Mouse (Mus musculus): Measurements from ENCODE around the gene Anxa5. TPM values are rescaled to one million over a fixed set of nuclear protein-coding genes. Genes with fewer than 3 reads are reported as not detected.

The Anxa5 gene
- polyA plus RNA-seq, 1 experiment from 2014 or later = 70.3 TPM

DNA sequence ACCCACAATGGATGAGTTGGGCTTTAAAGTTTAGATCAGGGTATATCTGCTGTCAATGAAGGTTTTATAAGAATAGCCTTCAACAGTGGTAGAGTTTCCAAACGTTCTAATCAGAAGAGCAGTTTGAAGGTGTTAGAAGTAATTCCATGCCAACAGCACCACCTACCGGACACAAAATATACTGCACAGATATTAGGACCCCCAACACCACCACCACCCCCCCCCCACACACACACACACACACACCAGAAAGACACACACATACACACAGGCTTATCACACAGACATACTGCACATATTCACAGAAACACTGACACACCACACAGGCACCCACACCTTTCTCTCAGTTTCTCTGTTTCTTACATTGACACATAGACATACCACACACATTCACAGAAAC, 33.3 kb downstream of the Anxa5 start:
- peak; percentile 82 for ATAC-seq (ENCODE audit: low FRiP score, low read depth)
- no peaks in the 10 kb centered on the region for H3K27me3 ChIP-seq
- H3K27ac ChIP-seq (replicated peaks) = no peak overlapping the region

DNA sequence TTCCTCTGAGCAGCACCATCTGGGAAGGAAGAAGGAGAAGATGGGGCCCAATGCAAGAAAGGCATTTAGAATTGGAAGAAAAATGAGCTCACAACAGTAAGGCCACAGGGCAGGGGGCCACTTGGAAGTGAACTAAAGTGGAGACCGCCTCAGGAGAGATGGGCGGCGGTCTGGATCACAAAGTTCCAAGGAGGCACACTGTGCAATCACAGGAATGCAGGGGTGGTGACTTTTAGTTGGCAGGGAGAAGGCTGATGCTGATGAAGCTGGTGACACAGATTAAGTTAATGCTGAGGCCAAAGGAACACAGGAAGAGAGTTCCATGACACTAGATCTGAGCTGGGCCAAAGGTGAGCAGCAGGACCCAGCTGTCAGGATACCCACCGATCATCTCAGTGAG, 35.4 kb downstream of the Anxa5 start:
- H3K9me3 ChIP-seq = no peaks in the 10 kb centered on the region
- H3K36me3 ChIP-seq = no peaks in the 10 kb centered on the region
- H3K4me1 ChIP-seq (replicated peaks) = no peaks in the 10 kb centered on the region
- no peak overlapping the region for H3K9ac ChIP-seq
- H3K4me3 ChIP-seq = no peak overlapping the region
- no peak overlapping the region for H3K27ac ChIP-seq (replicated peaks)
- WGBS = 86% methylated on average over 4 of the region's 4 CpGs
- H3K27me3 ChIP-seq = no peaks in the 10 kb centered on the region
- ATAC-seq (ENCODE audit: low FRiP score, low read depth) = no peak
- no peak overlapping the region for H3K4me2 ChIP-seq

More for the DNA sequence above, 33.3 kb downstream of the Anxa5 start:
- no peak overlapping the region for H3K9ac ChIP-seq
- H3K9me3 ChIP-seq = no peaks in the 10 kb centered on the region
- no peak overlapping the region for H3K4me3 ChIP-seq
- H3K4me1 ChIP-seq (replicated peaks) = no peaks in the 10 kb centered on the region
- H3K36me3 ChIP-seq = no peaks in the 10 kb centered on the region
- no peak overlapping the region for H3K4me2 ChIP-seq
- 2% methylated on average over 2 of the region's 2 CpGs for WGBS

DNA sequence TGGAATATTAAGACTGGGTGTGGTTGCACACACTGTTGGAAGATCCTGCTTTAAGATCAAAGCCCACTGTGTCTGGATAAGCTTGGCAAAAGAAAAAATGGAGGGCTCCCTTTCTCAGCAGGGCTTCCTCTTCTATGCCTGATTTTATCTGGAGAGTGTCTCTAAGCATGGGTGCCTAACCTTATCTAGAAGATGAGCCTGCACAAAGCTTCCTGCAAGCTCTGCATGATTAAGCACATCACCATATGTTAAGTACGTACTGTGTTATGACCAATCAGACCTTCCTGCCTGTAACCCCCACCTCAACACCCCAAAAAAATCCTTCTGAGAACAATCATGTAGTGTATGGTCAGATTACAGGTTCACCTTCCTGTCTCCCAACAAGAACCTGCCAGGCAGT, 45.3 kb downstream of the Anxa5 start:
- no peak for ATAC-seq (ENCODE audit: low FRiP score, low read depth)
- no peaks in the 10 kb centered on the region for H3K27me3 ChIP-seq
- no peaks in the 10 kb centered on the region for H3K4me1 ChIP-seq (replicated peaks)
- no peaks in the 10 kb centered on the region for H3K36me3 ChIP-seq
- no peak overlapping the region for H3K4me2 ChIP-seq
- 90% methylated on average over 1 of the region's 1 CpGs for WGBS
- H3K9ac ChIP-seq = no peak overlapping the region
- no peak overlapping the region for H3K4me3 ChIP-seq
- no peak overlapping the region for H3K27ac ChIP-seq (replicated peaks)
- no peaks in the 10 kb centered on the region for H3K9me3 ChIP-seq

DNA sequence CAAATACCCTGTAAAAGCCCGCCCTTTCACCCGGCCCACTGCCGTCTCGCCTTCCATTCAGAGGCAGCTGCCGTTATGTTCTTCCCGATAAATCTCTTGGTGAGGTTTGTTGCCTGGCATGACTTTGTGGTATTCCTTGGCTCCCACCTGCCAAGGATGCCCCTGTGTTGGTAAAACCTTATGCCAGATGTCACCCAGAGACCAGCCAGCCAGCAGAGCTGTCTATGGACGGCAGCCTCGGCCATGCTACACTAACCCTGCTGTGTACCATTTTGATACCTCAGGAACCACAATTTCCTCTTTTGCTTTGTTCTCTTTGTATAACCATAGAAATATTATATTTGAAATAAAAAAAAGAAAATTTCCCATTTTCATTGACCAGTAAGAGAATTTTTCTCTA, 48.3 kb downstream of the Anxa5 start:
- no peaks in the 10 kb centered on the region for H3K36me3 ChIP-seq
- no peak for ATAC-seq (ENCODE audit: low FRiP score, low read depth)
- no peak overlapping the region for H3K4me3 ChIP-seq
- no peak overlapping the region for H3K27ac ChIP-seq (replicated peaks)
- H3K4me1 ChIP-seq (replicated peaks) = no peaks in the 10 kb centered on the region
- H3K9ac ChIP-seq = no peak overlapping the region
- H3K9me3 ChIP-seq = no peaks in the 10 kb centered on the region
- WGBS = 95% methylated on average over 8 of the region's 8 CpGs
- no peak overlapping the region for H3K4me2 ChIP-seq
- no peaks in the 10 kb centered on the region for H3K27me3 ChIP-seq

DNA sequence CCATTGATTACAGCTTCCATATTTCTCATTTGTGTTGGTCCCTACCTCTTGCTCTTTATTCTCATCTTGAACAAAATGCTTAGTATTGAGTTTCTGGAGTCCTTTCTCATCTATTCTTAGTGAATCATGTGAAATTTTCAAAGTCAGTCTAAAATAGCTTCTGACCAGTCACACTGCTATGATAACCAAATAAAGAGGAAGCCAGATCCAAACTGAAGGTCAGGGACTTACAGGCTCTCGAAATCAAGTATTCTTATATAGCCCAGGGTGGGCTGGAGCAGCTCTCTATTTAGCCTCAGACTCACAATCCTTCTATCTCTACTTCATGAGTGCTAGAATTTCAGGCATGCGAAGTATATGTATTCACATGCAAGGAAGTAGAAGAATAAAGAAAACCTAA, 66.2 kb downstream of the Anxa5 start:
- Histone ChIP-seq H3K9ac (no peak overlapping the region), H3K36me3 (no peaks in the 10 kb centered on the region), H3K27ac (replicated peaks) (no peak overlapping the region), H3K9me3 (no peaks in the 10 kb centered on the region), H3K4me1 (replicated peaks) (no peaks in the 10 kb centered on the region), H3K4me2 (no peak overlapping the region), H3K4me3 (no peak overlapping the region), H3K27me3 (no peaks in the 10 kb centered on the region)
- 87% methylated on average over 2 of the region's 2 CpGs for WGBS
- ATAC-seq (ENCODE audit: low FRiP score, low read depth) = no peak

DNA sequence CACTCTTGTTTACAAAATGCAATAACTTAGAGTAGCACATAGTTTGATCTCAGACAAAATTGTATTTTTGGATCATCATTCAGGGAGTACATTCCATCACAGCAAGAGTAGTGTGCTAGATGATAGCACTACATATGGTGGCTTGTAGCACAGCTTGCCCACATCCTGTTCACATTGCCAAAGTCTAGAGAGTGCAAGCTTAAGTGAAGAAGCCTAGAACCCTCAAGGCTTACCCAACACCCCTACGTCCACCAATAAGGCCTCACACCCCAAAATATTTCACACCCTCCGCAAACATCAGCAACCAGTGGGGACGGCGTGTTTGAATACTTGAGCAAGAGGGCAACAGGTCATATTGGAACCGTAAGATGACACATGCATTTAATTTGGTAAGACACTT, 68.7 kb downstream of the Anxa5 start:
- Histone ChIP-seq H3K27me3 (no peaks in the 10 kb centered on the region), H3K36me3 (no peaks in the 10 kb centered on the region), H3K9ac (no peak overlapping the region), H3K27ac (replicated peaks) (no peak overlapping the region), H3K4me2 (no peak overlapping the region), H3K4me3 (no peak overlapping the region), H3K4me1 (replicated peaks) (no peaks in the 10 kb centered on the region), H3K9me3 (no peaks in the 10 kb centered on the region)
- 93% methylated on average over 5 of the region's 5 CpGs for WGBS
- ATAC-seq (ENCODE audit: low FRiP score, low read depth) = no peak

DNA sequence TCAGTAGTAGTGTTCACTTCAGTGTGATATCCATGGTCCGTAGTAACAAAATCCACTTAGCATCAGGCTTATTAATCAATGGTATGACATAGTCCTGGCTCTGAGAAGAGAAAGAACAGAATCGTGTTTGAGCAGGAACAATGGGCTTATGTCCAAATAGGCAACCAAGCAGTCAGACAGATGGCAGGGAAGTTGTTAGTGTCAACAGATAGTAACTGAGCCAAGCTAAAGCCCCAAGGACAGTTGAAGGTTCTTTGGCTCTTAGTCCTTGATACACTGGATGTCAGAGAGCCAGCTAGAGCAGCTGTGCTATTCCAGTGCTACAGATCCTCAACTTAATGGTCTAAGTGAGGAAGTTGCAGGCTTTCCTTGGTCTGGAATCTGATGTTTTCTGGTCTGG, 69.4 kb downstream of the Anxa5 start:
- H3K4me3 ChIP-seq = no peak overlapping the region
- no peak overlapping the region for H3K4me2 ChIP-seq
- H3K4me1 ChIP-seq (replicated peaks) = no peaks in the 10 kb centered on the region
- WGBS = 49% methylated on average over 2 of the region's 2 CpGs
- no peak overlapping the region for H3K27ac ChIP-seq (replicated peaks)
- ATAC-seq (ENCODE audit: low FRiP score, low read depth) = peak; percentile 65
- H3K36me3 ChIP-seq = no peaks in the 10 kb centered on the region
- H3K27me3 ChIP-seq = no peaks in the 10 kb centered on the region
- no peak overlapping the region for H3K9ac ChIP-seq
- no peaks in the 10 kb centered on the region for H3K9me3 ChIP-seq

DNA sequence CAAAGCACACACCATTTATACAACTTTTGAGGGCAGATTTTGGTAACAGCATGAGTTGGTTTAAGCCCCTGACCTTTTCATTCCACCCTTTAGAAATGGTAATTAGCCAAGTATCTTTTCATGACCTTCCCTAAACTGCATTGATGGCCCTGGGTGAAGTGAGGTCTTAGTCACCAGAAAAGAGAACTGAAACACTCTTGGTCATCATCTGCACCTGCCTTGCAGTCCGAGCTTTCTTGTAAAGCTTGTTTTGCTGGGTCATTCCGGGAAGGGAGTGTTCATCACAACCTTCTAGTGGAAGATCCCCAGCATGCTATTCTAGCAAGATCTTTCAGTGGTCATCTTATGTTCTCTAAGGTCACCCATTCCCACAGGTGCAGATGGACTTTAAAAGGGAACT, 73.8 kb downstream of the Anxa5 start:
- Histone ChIP-seq H3K9me3 (no peaks in the 10 kb centered on the region), H3K4me2 (no peak overlapping the region), H3K27ac (replicated peaks) (no peak overlapping the region), H3K4me1 (replicated peaks) (0 out of 2 replicates have a peak, but pooled peaks cover 4% of the 10 kb centered on the region), H3K36me3 (no peaks in the 10 kb centered on the region), H3K4me3 (no peak overlapping the region), H3K9ac (no peak overlapping the region), H3K27me3 (no peaks in the 10 kb centered on the region)
- ATAC-seq (ENCODE audit: low FRiP score, low read depth) = no peak
- 61% methylated on average over 2 of the region's 2 CpGs for WGBS

DNA sequence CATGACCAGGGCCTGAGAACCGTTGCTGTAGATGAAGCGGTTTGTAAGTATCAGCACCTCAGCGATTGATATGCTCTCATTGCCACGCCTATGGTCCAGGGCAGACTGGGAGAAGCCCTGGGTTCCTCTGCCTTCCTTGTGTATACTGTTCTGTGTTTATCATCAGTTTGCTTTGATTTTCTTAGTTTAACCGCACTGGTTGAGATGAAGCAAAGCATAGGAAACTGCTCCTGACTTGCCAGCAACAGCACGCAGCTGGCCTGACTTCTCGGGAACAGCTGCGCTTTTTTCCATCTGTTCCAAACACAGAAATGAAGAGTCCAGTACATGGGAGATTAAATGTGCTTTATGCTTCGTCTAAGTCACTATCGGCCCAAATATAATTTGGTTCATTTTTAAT, 75.0 kb downstream of the Anxa5 start:
- Histone ChIP-seq H3K27ac (replicated peaks) (peak overlapping the region; percentile 52; the same call in 1 of the 2 replicates), H3K36me3 (no peaks in the 10 kb centered on the region), H3K4me1 (replicated peaks) (0 out of 2 replicates have a peak, but pooled peaks cover 4% of the 10 kb centered on the region), H3K9ac (no peak overlapping the region), H3K27me3 (no peaks in the 10 kb centered on the region), H3K9me3 (no peaks in the 10 kb centered on the region), H3K4me2 (no peak overlapping the region), H3K4me3 (no peak overlapping the region)
- peak; percentile 48; the same call in 1 of the 2 replicates for ATAC-seq (ENCODE audit: low FRiP score, low read depth)
- 76% methylated on average over 10 of the region's 10 CpGs for WGBS

Small RNA genes lying within 50 kb of the gene (microRNA-seq; reads per million reads assigned to microRNA genes)
- gene Mir7009 = not detected

Other genes starting within 250 kb of the Anxa5 start
- gene 1810062G17Rik, start within 50 bp of the Anxa5 start, polyA plus RNA-seq (2015; fragmentation: Nextera tagmentation; extraction: Ambion mirVana) = 0.22 TPM in 1 of 2 replicates, not detected in the other
- gene Gm11549, start 45.9 kb upstream of the Anxa5 start, polyA plus RNA-seq (2015; fragmentation: Nextera tagmentation; extraction: Ambion mirVana) = 0.54 and 1.00 TPM in 2 replicates
- gene Exosc9, start 76.7 kb upstream of the Anxa5 start, polyA plus RNA-seq (2015; fragmentation: Nextera tagmentation; extraction: Ambion mirVana) = 77.9 and 82.7 TPM in 2 replicates
- 37.7 and 46.5 TPM in 2 replicates for gene Ccna2, start 96.3 kb upstream of the Anxa5 start, polyA plus RNA-seq (2015; fragmentation: Nextera tagmentation; extraction: Ambion mirVana)
- gene Bbs7, start 137.6 kb upstream of the Anxa5 start, polyA plus RNA-seq (2015; fragmentation: Nextera tagmentation; extraction: Ambion mirVana) = 23.2 TPM in 2 replicates
- gene Trpc3, start 214.3 kb upstream of the Anxa5 start, polyA plus RNA-seq (2015; fragmentation: Nextera tagmentation; extraction: Ambion mirVana) = 13.4 and 13.9 TPM in 2 replicates